Mouse (Mus musculus) limb, embryonic 12.5 days (tissue): ENCODE data around the gene Dcaf10. TPM values are rescaled to one million over a fixed set of nuclear protein-coding genes. Genes with fewer than 3 reads are reported as not detected.

Source experiments
- ATAC-seq: fragments of 200-750 bp; cut with Nextera tagmentation; 2 replicates; pipeline ENCODE4 v1.8.0; 2017; ENCODE audit warnings: low read depth, moderate TSS enrichment; ENCODE audit not compliant: insufficient number of reproducible peaks, insufficient read depth, low FRiP score, low TSS enrichment
- H3K27ac ChIP-seq: fragments of 300-500 bp; sonication (generic); 2 replicates; pipeline ENCODE4 v1.5.1; 2016; ENCODE audit warnings: mild to moderate bottlenecking, moderate library complexity
- H3K27me3 ChIP-seq: fragments of 300-500 bp; sonication (generic); 2 replicates; pipeline ENCODE4 v1.6.1; 2016; ENCODE audit warnings: mild to moderate bottlenecking, moderate library complexity
- H3K36me3 ChIP-seq: fragments of 300-500 bp; sonication (generic); 2 replicates; pipeline ENCODE4 v1.6.1; 2016; ENCODE audit warnings: mild to moderate bottlenecking, moderate library complexity
- H3K4me1 ChIP-seq: fragments of 300-500 bp; sonication (generic); replicated peaks from 2 replicates; pipeline ENCODE4 v1.6.1; 2016
- H3K4me2 ChIP-seq: fragments of 300-500 bp; sonication (generic); 2 replicates; pipeline ENCODE4 v1.6.1; 2016; ENCODE audit warnings: mild to moderate bottlenecking, moderate library complexity
- H3K4me3 ChIP-seq: fragments of 300-500 bp; sonication (generic); replicated peaks from 2 replicates; pipeline ENCODE4 v1.5.1; 2016; ENCODE audit warnings: mild to moderate bottlenecking
- H3K9ac ChIP-seq: fragments of 300-500 bp; sonication (generic); replicated peaks from 2 replicates; pipeline ENCODE4 v1.6.1; 2016; ENCODE audit warnings: mild to moderate bottlenecking, moderate library complexity
- H3K9me3 ChIP-seq: fragments of 300-500 bp; sonication (generic); 2 replicates; pipeline ENCODE4 v1.6.1; 2016; ENCODE audit warnings: mild to moderate bottlenecking, moderate library complexity
- WGBS: fragments of 180-500 bp; shearing (Covaris S2); methylation state at CpG from one replicate; pipeline ENCODE4 v1.1.7; 2016; 5-methylcytosine and 5-hydroxymethylcytosine counted together
- polyA plus RNA-seq: library from polyadenylated mRNA; unstranded; fragments of >200 nt; fragmentation: Nextera tagmentation; extraction: Ambion mirVana; gene quantifications from 2 replicates; pipeline ENCODE4 v1.2.1, GENCODE M21; 2016

Dcaf10 gene
- 19.9 and 20.4 TPM in 2 replicates for polyA plus RNA-seq

DNA sequence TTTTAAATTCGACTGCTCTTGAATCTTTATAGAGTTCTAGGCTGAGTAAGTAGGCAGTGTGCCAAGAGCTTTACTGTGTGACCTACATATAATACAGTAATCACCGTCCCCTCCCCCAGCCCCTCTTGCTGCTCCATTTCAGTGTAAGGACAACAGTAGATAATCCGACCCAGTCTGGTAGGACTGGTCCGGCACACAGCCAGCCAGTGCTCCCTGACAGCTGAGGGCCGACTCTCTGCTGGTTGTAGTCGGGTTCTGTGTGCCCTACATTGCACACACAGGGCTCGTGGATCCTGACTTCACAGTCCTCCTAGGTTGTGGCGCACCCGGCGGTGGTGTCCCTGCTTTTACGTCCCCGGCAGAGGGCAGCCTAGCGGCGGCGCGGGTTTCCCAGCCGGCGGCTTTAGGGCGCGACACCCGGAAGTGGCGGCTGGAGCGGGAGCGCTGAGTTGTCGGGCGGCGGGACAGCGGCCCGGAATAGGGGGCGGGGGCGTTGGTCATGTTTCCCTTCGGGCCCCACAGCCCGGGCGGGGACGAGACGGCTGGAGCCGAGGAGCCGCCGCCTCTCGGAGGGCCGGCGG, at the start of gene Dcaf10:
Gene Dcaf10, plus strand, starts transcription at position 433 of the 581 bp plus-strand sequence.
- Histone ChIP-seq H3K4me2 (peak within 1 kb of the TSS; percentile 83), H3K4me1 (peaks cover 9% of the 10 kb centered on the region), H3K9me3 (no peaks in the 10 kb centered on the region), H3K9ac (peak within 1 kb of the TSS; percentile 95), H3K27me3 (no peaks in the 10 kb centered on the region; the same call in 1 of the 2 replicates), H3K36me3 (peaks cover 10% of the 10 kb centered on the region), H3K27ac (peak within 1 kb of the TSS; percentile 98), H3K4me3 (peak within 1 kb of the TSS; percentile 98)
- 2% methylated on average over 31 of the region's 42 CpGs for WGBS
- ATAC-seq, result peak; percentile 89

DNA sequence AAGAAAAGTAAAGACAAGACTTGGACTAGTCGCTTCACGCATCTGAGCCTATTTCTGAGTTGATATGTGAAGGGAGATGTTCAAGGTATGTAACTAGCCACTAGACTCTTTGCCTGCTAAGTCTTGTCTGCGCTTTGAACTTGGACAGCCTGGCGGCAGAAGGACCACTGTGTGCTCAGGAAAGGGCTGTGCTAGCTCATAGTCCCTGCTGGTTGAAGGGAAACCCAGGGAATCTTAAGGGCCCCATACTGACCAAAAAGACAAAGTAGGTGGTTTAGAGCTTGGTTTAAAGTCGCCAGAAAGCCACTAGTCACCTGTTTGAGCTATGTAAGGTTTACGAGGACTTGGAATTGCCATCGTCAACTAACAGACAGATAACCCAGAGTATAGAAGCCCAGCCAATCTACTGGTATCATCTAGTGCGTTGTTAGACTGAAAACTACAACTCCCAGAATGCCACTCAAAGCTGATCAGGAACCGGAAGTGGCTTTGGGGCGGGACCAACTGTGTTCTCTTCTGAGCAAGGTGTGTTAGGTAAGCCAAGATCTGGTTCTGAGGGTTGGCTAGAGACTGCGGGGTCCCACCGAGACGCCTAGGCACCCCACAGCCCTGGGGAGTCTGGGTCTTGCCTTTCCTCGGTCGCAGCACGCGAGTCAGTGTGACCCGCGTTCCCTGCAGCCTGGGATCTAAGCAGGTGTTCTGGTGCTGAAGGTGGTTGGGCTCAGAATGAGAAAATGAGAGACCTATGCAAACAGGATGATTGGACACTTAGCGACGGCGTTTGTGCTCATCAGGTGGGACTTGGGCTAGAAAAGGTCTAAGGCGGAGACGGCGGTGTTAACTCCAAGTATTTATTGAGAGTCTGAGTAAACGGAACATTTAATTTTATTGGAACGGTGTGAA, 45.0 kb upstream of the Dcaf10 start, which contains the start of gene Trmt10b:
Gene Trmt10b, plus strand, starts transcription at position 466 of the 903 bp plus-strand sequence.
- peak within 1 kb of the TSS; percentile 70 for H3K4me2 ChIP-seq
- peak; percentile 84 for ATAC-seq
- peak within 1 kb of the TSS; percentile 56 for H3K9ac ChIP-seq
- H3K4me1 ChIP-seq, result peaks cover 7% of the 10 kb centered on the region; the same call in 1 of the 2 replicates
- no peaks in the 10 kb centered on the region for H3K27me3 ChIP-seq
- WGBS, result 20% methylated on average over 27 of the region's 27 CpGs
- no peaks in the 10 kb centered on the region for H3K9me3 ChIP-seq
- no peak within 1 kb of the TSS for H3K27ac ChIP-seq
- peaks cover 17% of the 10 kb centered on the region for H3K36me3 ChIP-seq
- peak within 1 kb of the TSS; percentile 63 for H3K4me3 ChIP-seq

DNA sequence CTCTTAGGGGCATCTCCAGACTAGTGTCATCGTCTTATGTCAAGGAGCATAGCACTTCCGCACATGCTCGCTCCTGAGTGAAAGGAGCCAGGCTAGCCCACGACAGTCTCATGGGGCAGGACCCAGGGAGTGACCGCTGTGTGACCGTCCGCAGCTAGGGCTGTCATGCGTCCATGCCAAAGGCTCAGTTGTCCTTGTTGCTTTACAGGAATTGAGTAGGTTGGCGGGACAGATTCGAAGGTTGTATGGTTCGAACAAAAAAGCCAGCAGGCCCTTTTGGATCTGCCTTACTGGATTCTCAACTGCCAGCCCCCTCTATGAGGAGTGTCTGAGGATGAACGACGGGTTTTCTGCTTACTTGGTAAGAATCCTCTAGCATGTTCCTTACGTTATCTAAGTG, 36.4 kb upstream of the Dcaf10 start:
- H3K9ac ChIP-seq, result no peak overlapping the region
- 98% methylated on average over 14 of the region's 14 CpGs for WGBS
- H3K27me3 ChIP-seq, result no peaks in the 10 kb centered on the region
- no peak overlapping the region for H3K4me2 ChIP-seq
- H3K27ac ChIP-seq, result no peak overlapping the region
- H3K4me1 ChIP-seq, result no peaks in the 10 kb centered on the region
- no peak for ATAC-seq
- peaks cover 69% of the 10 kb centered on the region for H3K36me3 ChIP-seq
- no peak overlapping the region for H3K4me3 ChIP-seq
- no peaks in the 10 kb centered on the region for H3K9me3 ChIP-seq

DNA sequence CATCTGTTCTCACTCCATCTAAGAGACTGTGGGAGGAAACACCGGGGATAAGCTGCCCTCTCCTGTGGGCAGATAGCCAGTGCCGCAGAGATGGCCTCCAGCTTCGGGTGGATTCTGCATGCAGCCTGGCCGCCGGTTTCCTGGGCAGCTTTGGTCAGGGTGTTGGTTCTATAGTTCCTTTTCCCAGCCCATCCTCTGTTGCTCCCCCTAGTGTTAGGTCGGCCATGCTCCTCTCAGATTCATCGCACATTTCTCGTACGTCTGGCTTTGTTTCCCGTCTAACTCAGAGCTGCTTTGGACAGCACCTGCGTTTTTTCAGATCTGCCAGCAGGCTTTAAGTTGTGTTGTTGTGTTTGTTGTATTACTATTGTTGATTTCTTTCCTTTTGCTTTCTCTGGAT, 33.9 kb upstream of the Dcaf10 start:
- Histone ChIP-seq H3K4me3 (no peak overlapping the region), H3K9ac (no peak overlapping the region), H3K27ac (no peak overlapping the region), H3K27me3 (no peaks in the 10 kb centered on the region), H3K9me3 (no peaks in the 10 kb centered on the region), H3K4me1 (no peaks in the 10 kb centered on the region), H3K36me3 (peaks cover 61% of the 10 kb centered on the region), H3K4me2 (no peak overlapping the region)
- WGBS, result 41% methylated on average over 11 of the region's 11 CpGs
- no peak for ATAC-seq

DNA sequence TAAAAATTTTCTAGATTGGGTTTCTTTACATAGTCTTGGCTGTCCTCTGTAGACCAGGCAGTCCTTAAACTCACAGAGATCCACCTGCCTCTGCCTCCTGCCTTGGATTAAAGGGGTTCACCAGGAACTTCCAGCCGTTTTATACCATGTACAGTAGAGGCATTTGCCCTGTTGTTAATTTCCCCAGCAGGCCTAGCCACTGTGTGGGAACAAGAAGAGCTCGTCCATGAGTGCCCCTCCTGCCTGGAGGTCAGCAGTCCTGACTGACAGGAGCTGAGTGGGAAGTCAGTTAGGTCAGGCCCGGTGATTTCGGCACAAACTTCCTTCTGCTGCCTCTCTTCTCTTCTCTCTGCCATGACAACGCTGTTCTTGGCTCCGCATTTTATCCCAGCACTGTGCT, 33.3 kb upstream of the Dcaf10 start:
- Histone ChIP-seq H3K4me1 (no peaks in the 10 kb centered on the region), H3K27ac (no peak overlapping the region), H3K4me2 (no peak overlapping the region), H3K9me3 (no peaks in the 10 kb centered on the region), H3K9ac (no peak overlapping the region), H3K4me3 (no peak overlapping the region), H3K36me3 (peaks cover 61% of the 10 kb centered on the region), H3K27me3 (no peaks in the 10 kb centered on the region)
- WGBS, result 87% methylated on average over 6 of the region's 6 CpGs
- no peak for ATAC-seq

DNA sequence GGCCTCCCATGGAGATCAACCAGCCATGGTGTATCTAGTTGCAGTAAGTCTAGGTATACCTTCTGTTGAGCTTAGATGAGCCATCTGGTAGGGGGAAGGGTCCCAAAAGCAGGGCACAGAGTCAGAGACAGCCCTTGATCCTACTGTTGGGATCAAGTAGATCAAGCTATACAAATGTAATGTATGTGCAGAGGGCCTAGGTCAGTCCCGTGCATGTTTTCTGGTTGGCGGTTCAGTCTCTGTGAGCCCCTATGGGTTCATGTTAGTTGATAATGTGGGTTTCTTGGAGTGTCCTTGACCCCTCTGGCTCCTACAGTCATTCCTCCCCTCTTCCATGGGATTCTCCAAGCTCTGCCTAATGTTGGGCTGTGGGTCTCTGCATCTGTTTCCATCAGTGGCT, 30.8 kb upstream of the Dcaf10 start:
- no peak overlapping the region for H3K4me2 ChIP-seq
- H3K4me1 ChIP-seq, result no peaks in the 10 kb centered on the region
- no peak overlapping the region for H3K9ac ChIP-seq
- no peak overlapping the region for H3K27ac ChIP-seq
- 95% methylated on average over 2 of the region's 2 CpGs for WGBS
- ATAC-seq, result no peak
- H3K36me3 ChIP-seq, result peaks cover 60% of the 10 kb centered on the region
- H3K27me3 ChIP-seq, result no peaks in the 10 kb centered on the region
- no peak overlapping the region for H3K4me3 ChIP-seq
- no peaks in the 10 kb centered on the region for H3K9me3 ChIP-seq

DNA sequence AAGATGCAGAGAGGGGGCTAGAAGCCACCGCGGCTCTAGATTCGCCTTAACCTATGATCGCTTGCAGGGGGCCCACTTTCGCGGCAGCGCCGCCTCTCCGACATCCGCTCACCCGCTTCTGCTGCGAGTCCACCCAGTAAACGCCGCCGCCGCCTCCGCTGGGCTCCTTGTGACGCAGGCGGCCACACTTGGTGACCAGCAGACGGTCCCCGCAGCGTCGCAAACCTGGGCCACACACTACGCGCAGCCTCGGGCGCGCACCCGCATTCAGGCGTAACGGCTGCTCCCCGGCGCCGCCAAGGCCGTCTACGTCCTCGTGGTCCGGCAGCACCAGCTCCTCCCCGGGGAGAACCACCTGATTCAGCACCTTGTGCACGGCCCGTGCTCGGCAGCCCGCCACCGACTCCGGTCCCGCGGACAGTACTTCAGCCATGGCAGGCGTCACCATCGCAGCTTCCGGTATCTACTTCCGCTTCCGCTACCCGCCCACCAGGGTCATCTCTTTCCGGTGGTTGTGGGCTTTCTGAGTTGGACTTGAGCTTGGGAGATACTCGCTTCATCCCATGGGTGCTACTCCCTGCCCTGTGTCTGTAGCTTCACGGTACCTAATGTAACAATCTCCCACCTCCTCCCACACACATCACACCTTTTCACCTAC, 21.6 kb upstream of the Dcaf10 start:
- H3K9me3 ChIP-seq, result no peaks in the 10 kb centered on the region
- peaks cover 9% of the 10 kb centered on the region for H3K4me1 ChIP-seq
- peak overlapping the region; percentile 83 for H3K27ac ChIP-seq
- peak overlapping the region; percentile 75 for H3K4me2 ChIP-seq
- H3K27me3 ChIP-seq, result peaks cover 6% of the 10 kb centered on the region
- peak overlapping the region; percentile 87 for H3K9ac ChIP-seq
- ATAC-seq, result peak; percentile 59
- under 1% methylated on average over 56 of the region's 56 CpGs for WGBS
- H3K4me3 ChIP-seq, result peak overlapping the region; percentile 96
- peaks cover 30% of the 10 kb centered on the region for H3K36me3 ChIP-seq

DNA sequence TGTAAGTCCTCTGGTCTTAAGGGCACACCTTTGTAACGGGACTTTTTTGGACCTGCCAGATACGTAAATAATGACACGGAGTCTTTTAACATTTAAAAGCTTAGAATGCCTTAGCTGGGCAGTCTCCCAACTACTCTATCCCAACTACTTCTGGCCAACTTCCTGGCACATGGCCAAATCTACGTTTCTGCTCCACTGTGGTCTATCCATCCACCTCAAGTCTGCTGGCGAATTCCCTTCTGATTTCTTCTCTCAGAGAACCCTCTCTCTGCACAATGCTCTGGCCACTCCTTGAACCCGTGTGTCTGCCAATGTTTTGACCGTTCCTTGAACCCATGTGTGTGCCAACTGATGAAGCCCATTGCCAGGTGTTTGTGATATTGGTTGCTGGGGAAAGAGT, 10.8 kb upstream of the Dcaf10 start:
- H3K4me1 ChIP-seq, result no peaks in the 10 kb centered on the region
- ATAC-seq, result no peak

DNA sequence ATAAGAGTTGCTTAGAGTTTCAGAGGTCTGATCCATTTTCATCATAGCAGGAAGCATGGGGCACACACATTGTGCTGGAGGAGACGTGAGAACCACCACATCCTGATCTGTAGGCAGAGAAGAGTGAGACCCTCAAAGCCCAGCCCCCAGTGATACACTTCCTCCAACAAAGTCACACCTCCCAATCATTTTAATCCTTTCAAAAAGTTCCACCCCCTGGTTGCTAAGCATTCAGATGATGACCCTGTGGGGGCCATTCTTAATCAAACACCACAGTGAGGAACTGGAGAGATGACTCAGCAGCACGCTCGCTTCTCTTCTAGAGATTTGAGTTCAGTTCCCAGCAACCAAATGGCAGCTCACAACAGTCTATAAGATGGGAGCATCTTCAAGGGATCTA, 9.4 kb upstream of the Dcaf10 start:
- H3K27ac ChIP-seq, result no peak overlapping the region
- no peak overlapping the region for H3K9ac ChIP-seq
- H3K4me2 ChIP-seq, result no peak overlapping the region
- no peaks in the 10 kb centered on the region for H3K36me3 ChIP-seq
- H3K4me3 ChIP-seq, result no peak overlapping the region
- no peaks in the 10 kb centered on the region for H3K4me1 ChIP-seq
- no peak for ATAC-seq
- WGBS, result 83% methylated on average over 3 of the region's 3 CpGs
- H3K27me3 ChIP-seq, result no peaks in the 10 kb centered on the region; the same call in 1 of the 2 replicates
- H3K9me3 ChIP-seq, result no peaks in the 10 kb centered on the region

More for the DNA sequence above, 10.8 kb upstream of the Dcaf10 start:
- Histone ChIP-seq H3K9ac (no peak overlapping the region), H3K4me2 (no peak overlapping the region), H3K27me3 (no peaks in the 10 kb centered on the region; the same call in 1 of the 2 replicates), H3K36me3 (no peaks in the 10 kb centered on the region), H3K9me3 (no peaks in the 10 kb centered on the region), H3K27ac (no peak overlapping the region), H3K4me3 (no peak overlapping the region)
- WGBS, result 84% methylated on average over 7 of the region's 7 CpGs

DNA sequence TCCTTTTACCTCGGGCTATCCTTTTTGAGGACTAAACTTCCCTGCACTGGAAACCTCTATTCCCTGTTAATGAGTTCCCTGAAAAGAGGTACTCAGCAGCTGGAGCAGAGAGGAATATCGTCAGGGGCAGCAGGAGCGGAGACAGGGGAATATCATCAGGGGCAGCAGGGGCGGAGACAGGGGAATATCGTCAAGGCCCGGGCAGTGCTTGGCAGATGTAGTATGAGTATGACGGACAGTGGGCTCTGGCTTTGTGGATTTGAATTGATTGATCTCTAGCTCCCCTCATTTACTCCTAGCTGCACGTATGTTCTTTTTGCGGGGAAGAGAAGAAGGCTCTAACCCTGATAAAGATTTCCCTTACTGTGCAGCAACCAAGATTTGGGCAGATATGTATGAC, 675 bp upstream of the Dcaf10 start:
- Histone ChIP-seq H3K4me3 (peak overlapping the region; percentile 98), H3K9ac (peak overlapping the region; percentile 95; the same call in 1 of the 2 replicates), H3K9me3 (no peaks in the 10 kb centered on the region), H3K27ac (peak overlapping the region; percentile 98), H3K4me2 (peak overlapping the region; percentile 83), H3K27me3 (no peaks in the 10 kb centered on the region; the same call in 1 of the 2 replicates), H3K4me1 (peaks cover 9% of the 10 kb centered on the region), H3K36me3 (peaks cover 6% of the 10 kb centered on the region; the same call in 1 of the 2 replicates)
- WGBS, result 59% methylated on average over 9 of the region's 9 CpGs
- no peak for ATAC-seq
